Mouse (Mus musculus): ENCODE measurements around the gene Chst14. TPM values are rescaled to one million over a fixed set of nuclear protein-coding genes. Genes with fewer than 3 reads are reported as not detected.

Chst14 gene
- polyA plus RNA-seq (2015; fragmentation: Nextera tagmentation; extraction: Ambion mirVana): 21.0 and 21.3 TPM in 2 replicates

- peak within 1 kb of the TSS; percentile 67 for H3K27ac ChIP-seq
These were observed at the start of gene Chst14 for GRCm38 (mm10) chr2:118926361-118926997. Gene Chst14, plus strand, starts transcription at chr2:118926496.

GRCm38 (mm10) chr2:118881019-118881418 lies 45.3 kb upstream of the Chst14 start:
- H3K4me1 ChIP-seq (replicated peaks): no peaks in the 10 kb centered on the region
- 87% methylated on average over 4 of the region's 4 CpGs for WGBS
- H3K4me2 ChIP-seq (replicated peaks): no peak overlapping the region
- ATAC-seq: no peak
- H3K27ac ChIP-seq: no peak overlapping the region
- H3K9me3 ChIP-seq: no peaks in the 10 kb centered on the region
- H3K9ac ChIP-seq: no peak overlapping the region
- 0 out of 2 replicates have a peak, but pooled peaks cover 4% of the 10 kb centered on the region for H3K27me3 ChIP-seq (replicated peaks)
- H3K36me3 ChIP-seq: peaks cover 3% of the 10 kb centered on the region; the same call in 1 of the 2 replicates
- H3K4me3 ChIP-seq (replicated peaks): no peak overlapping the region

More at GRCm38 (mm10) chr2:118926361-118926997, at the start of gene Chst14:
- H3K9me3 ChIP-seq: no peaks in the 10 kb centered on the region
- peak within 1 kb of the TSS; percentile 77 for H3K4me3 ChIP-seq (replicated peaks)
- peak within 1 kb of the TSS; percentile 79 for H3K9ac ChIP-seq
- peaks cover 23% of the 10 kb centered on the region for H3K4me1 ChIP-seq (replicated peaks)
- H3K27me3 ChIP-seq (replicated peaks): no peaks in the 10 kb centered on the region
- peaks cover 9% of the 10 kb centered on the region for H3K36me3 ChIP-seq
- peak within 1 kb of the TSS; percentile 79 for H3K4me2 ChIP-seq (replicated peaks)
- ATAC-seq: peak; percentile 97
- WGBS: under 1% methylated on average over 39 of the region's 47 CpGs

- no peaks in the 10 kb centered on the region for H3K4me1 ChIP-seq (replicated peaks)
- H3K4me2 ChIP-seq (replicated peaks): no peak overlapping the region
- H3K4me3 ChIP-seq (replicated peaks): no peak overlapping the region
- H3K27ac ChIP-seq: no peak overlapping the region
- 0 out of 2 replicates have a peak, but pooled peaks cover 4% of the 10 kb centered on the region for H3K27me3 ChIP-seq (replicated peaks)
- no peak overlapping the region for H3K9ac ChIP-seq
- 82% methylated on average over 5 of the region's 5 CpGs for WGBS
- H3K9me3 ChIP-seq: no peaks in the 10 kb centered on the region
- ATAC-seq: no peak
- H3K36me3 ChIP-seq: peaks cover 3% of the 10 kb centered on the region; the same call in 1 of the 2 replicates
These were observed 44.3 kb upstream of the Chst14 start for GRCm38 (mm10) chr2:118881956-118882355.

GRCm38 (mm10) chr2:118882840-118883679 lies 43.2 kb upstream of the Chst14 start:
- 3% methylated on average over 32 of the region's 32 CpGs for WGBS
- Histone ChIP-seq H3K9ac (0 out of 2 replicates have a peak overlapping the region, but pooled peaks have one; percentile 45), H3K4me3 (replicated peaks) (peak overlapping the region; percentile 35), H3K27me3 (replicated peaks) (peaks cover 9% of the 10 kb centered on the region; the same call in 1 of the 2 replicates), H3K9me3 (no peaks in the 10 kb centered on the region), H3K36me3 (peaks cover 3% of the 10 kb centered on the region; the same call in 1 of the 2 replicates), H3K4me1 (replicated peaks) (no peaks in the 10 kb centered on the region), H3K27ac (no peak overlapping the region), H3K4me2 (replicated peaks) (peak overlapping the region; percentile 81)
- peak; percentile 89 for ATAC-seq

- ATAC-seq: no peak
- no peaks in the 10 kb centered on the region for H3K36me3 ChIP-seq
- no peak overlapping the region for H3K9ac ChIP-seq
- H3K27ac ChIP-seq: no peak overlapping the region
- H3K4me2 ChIP-seq (replicated peaks): peak overlapping the region; percentile 28; the same call in 1 of the 2 replicates
- H3K4me3 ChIP-seq (replicated peaks): no peak overlapping the region
- H3K27me3 ChIP-seq (replicated peaks): peaks cover 9% of the 10 kb centered on the region; the same call in 1 of the 2 replicates
- WGBS: 59% methylated on average over 13 of the region's 13 CpGs
- H3K4me1 ChIP-seq (replicated peaks): no peaks in the 10 kb centered on the region
- no peaks in the 10 kb centered on the region for H3K9me3 ChIP-seq
These were observed 38.9 kb upstream of the Chst14 start for GRCm38 (mm10) chr2:118887440-118887839.

GRCm38 (mm10) chr2:118887845-118888548 lies 38.3 kb upstream of the Chst14 start:
- Histone ChIP-seq H3K9ac (no peak overlapping the region), H3K9me3 (no peaks in the 10 kb centered on the region), H3K27ac (no peak overlapping the region), H3K4me2 (replicated peaks) (peak overlapping the region; percentile 28; the same call in 1 of the 2 replicates), H3K27me3 (replicated peaks) (peaks cover 9% of the 10 kb centered on the region; the same call in 1 of the 2 replicates), H3K36me3 (no peaks in the 10 kb centered on the region), H3K4me3 (replicated peaks) (no peak overlapping the region), H3K4me1 (replicated peaks) (no peaks in the 10 kb centered on the region)
- 25% methylated on average over 14 of the region's 14 CpGs for WGBS
- peak; percentile 32; the same call in 1 of the 2 replicates for ATAC-seq

- 88% methylated on average over 4 of the region's 4 CpGs for WGBS
- ATAC-seq: no peak
- peaks cover 21% of the 10 kb centered on the region for H3K27me3 ChIP-seq (replicated peaks)
These were observed 35.1 kb upstream of the Chst14 start for GRCm38 (mm10) chr2:118891173-118891572.

GRCm38 (mm10) chr2:118895990-118896913 lies 30.0 kb upstream of the Chst14 start:
- Histone ChIP-seq H3K9me3 (no peaks in the 10 kb centered on the region), H3K27me3 (replicated peaks) (peaks cover 61% of the 10 kb centered on the region), H3K27ac (no peak overlapping the region), H3K4me1 (replicated peaks) (peaks cover 33% of the 10 kb centered on the region), H3K36me3 (no peaks in the 10 kb centered on the region), H3K9ac (peak overlapping the region; percentile 26), H3K4me2 (replicated peaks) (peak overlapping the region; percentile 93), H3K4me3 (replicated peaks) (peak overlapping the region; percentile 50)
- 2% methylated on average over 38 of the region's 38 CpGs for WGBS
- peak; percentile 21 for ATAC-seq

More at GRCm38 (mm10) chr2:118891173-118891572, 35.1 kb upstream of the Chst14 start:
- Histone ChIP-seq H3K4me3 (replicated peaks) (no peak overlapping the region), H3K27ac (no peak overlapping the region), H3K4me2 (replicated peaks) (no peak overlapping the region), H3K9ac (no peak overlapping the region), H3K4me1 (replicated peaks) (peaks cover 2% of the 10 kb centered on the region; the same call in 1 of the 2 replicates), H3K36me3 (no peaks in the 10 kb centered on the region), H3K9me3 (no peaks in the 10 kb centered on the region)

GRCm38 (mm10) chr2:118896914-118897291 lies 29.4 kb upstream of the Chst14 start:
- Histone ChIP-seq H3K4me1 (replicated peaks) (peaks cover 33% of the 10 kb centered on the region), H3K9ac (0 out of 2 replicates have a peak overlapping the region, but pooled peaks have one; percentile 26), H3K27me3 (replicated peaks) (peaks cover 61% of the 10 kb centered on the region), H3K4me2 (replicated peaks) (peak overlapping the region; percentile 93), H3K27ac (no peak overlapping the region), H3K9me3 (no peaks in the 10 kb centered on the region), H3K36me3 (no peaks in the 10 kb centered on the region), H3K4me3 (replicated peaks) (peak overlapping the region; percentile 50)
- WGBS: 1% methylated on average over 13 of the region's 13 CpGs
- peak; percentile 0; the same call in 1 of the 2 replicates for ATAC-seq

- peak overlapping the region; percentile 93 for H3K4me2 ChIP-seq (replicated peaks)
- H3K36me3 ChIP-seq: no peaks in the 10 kb centered on the region
- H3K9me3 ChIP-seq: no peaks in the 10 kb centered on the region
- H3K27me3 ChIP-seq (replicated peaks): peaks cover 61% of the 10 kb centered on the region
- H3K4me3 ChIP-seq (replicated peaks): peak overlapping the region; percentile 50
- no peak overlapping the region for H3K9ac ChIP-seq
- ATAC-seq: no peak
- peaks cover 33% of the 10 kb centered on the region for H3K4me1 ChIP-seq (replicated peaks)
- no peak overlapping the region for H3K27ac ChIP-seq
- 6% methylated on average over 7 of the region's 7 CpGs for WGBS
These were observed 28.9 kb upstream of the Chst14 start for GRCm38 (mm10) chr2:118897392-118897791.

- H3K4me2 ChIP-seq (replicated peaks): 0 out of 2 replicates have a peak overlapping the region, but pooled peaks have one; percentile 93
- H3K9me3 ChIP-seq: no peaks in the 10 kb centered on the region
- H3K27ac ChIP-seq: no peak overlapping the region
- no peak for ATAC-seq
- no peak overlapping the region for H3K9ac ChIP-seq
- H3K4me1 ChIP-seq (replicated peaks): peaks cover 37% of the 10 kb centered on the region
- no peaks in the 10 kb centered on the region for H3K36me3 ChIP-seq
- H3K27me3 ChIP-seq (replicated peaks): peaks cover 62% of the 10 kb centered on the region
- 5% methylated on average over 11 of the region's 11 CpGs for WGBS
- no peak overlapping the region for H3K4me3 ChIP-seq (replicated peaks)
These were observed 28.5 kb upstream of the Chst14 start for GRCm38 (mm10) chr2:118897808-118898207.

All from intestine, embryonic 15.5 days (tissue).